Mouse (Mus musculus) cortical plate, adult 2 months (tissue): ENCODE results near the gene Jph4. TPM values are rescaled to one million over a fixed set of nuclear protein-coding genes. Genes with fewer than 3 reads are reported as not detected.

Experiments used
- H3K27ac ChIP-seq: fragments of 200-500 bp; 2 replicates; pipeline ENCODE4 v1.5.1; 2012; ENCODE audit warnings: low read length, control low read depth, inconsistent platforms; ENCODE audit not compliant: insufficient read depth
- H3K4me1 ChIP-seq: fragments of 200-500 bp; 2 replicates; pipeline ENCODE4 v1.6.1; 2011; ENCODE audit warnings: low read length; ENCODE audit not compliant: control insufficient read depth, insufficient read depth
- H3K4me3 ChIP-seq: fragments of 200-500 bp; 2 replicates; pipeline ENCODE4 v1.5.1; 2011; ENCODE audit warnings: mild to moderate bottlenecking, low read length, control low read depth; ENCODE audit not compliant: insufficient read depth
- CTCF ChIP-seq: fragments of 200-500 bp; IDR thresholded peaks from 2 replicates; pipeline ENCODE4 v1.5.1; 2011; ENCODE audit warnings: mild to moderate bottlenecking, control low read depth, low read length; ENCODE audit not compliant: insufficient read depth; ENCODE audit errors: extremely low read depth
- POLR2A ChIP-seq: fragments of 200-500 bp; IDR thresholded peaks from 2 replicates; pipeline ENCODE4 v1.6.1; 2011; ENCODE audit warnings: mild to moderate bottlenecking, low read length, control low read depth; ENCODE audit not compliant: insufficient read depth; ENCODE audit errors: extremely low read depth
- polyA plus RNA-seq: library from polyadenylated mRNA; depleted of rRNA; stranded (reverse); fragments of >200 nt; gene quantifications from 2 replicates; pipeline ENCODE4 v1.2.3, GENCODE M21; 2012

Jph4 gene
- polyA plus RNA-seq, 1 experiment, result 244 TPM

- H3K4me3 ChIP-seq, result no peak overlapping the region
- TF ChIP-seq CTCF, result no peak
- no peak for TF ChIP-seq POLR2A
- H3K27ac ChIP-seq, result peak overlapping the region; percentile 33; the same call in 1 of the 2 replicates
- peaks cover 8% of the 10 kb centered on the region for H3K4me1 ChIP-seq
Observed at GRCm38 (mm10) chr14:55106990-55107389, 9.7 kb downstream of the Jph4 start.

- peak; percentile 91 for TF ChIP-seq POLR2A
- TF ChIP-seq CTCF, result 0 out of 2 replicates have a peak, but pooled peaks have one; percentile 28
- H3K4me3 ChIP-seq, result peak within 1 kb of the TSS; percentile 31
- H3K4me1 ChIP-seq, result peaks cover 5% of the 10 kb centered on the region
- peak within 1 kb of the TSS; percentile 33 for H3K27ac ChIP-seq
Observed at GRCm38 (mm10) chr14:55105836-55106809, 10.6 kb downstream of the Jph4 start, which contains the start of gene Ap1g2. Gene Ap1g2, minus strand, starts transcription at chr14:55106593.

- H3K27ac ChIP-seq, result no peak overlapping the region; the same call in 1 of the 2 replicates
- H3K4me1 ChIP-seq, result peaks cover 5% of the 10 kb centered on the region
- peak; percentile 3; the same call in 1 of the 2 replicates for TF ChIP-seq POLR2A
- no peak for TF ChIP-seq CTCF
- peak overlapping the region; percentile 31; the same call in 1 of the 2 replicates for H3K4me3 ChIP-seq
Observed at GRCm38 (mm10) chr14:55105386-55105785, 11.3 kb downstream of the Jph4 start.

- no peak overlapping the region for H3K27ac ChIP-seq
Observed at GRCm38 (mm10) chr14:55104365-55104764, 12.4 kb downstream of the Jph4 start.

GRCm38 (mm10) chr14:55102253-55102785, 14.4 kb downstream of the Jph4 start:
- H3K4me1 ChIP-seq, result no peaks in the 10 kb centered on the region; the same call in 1 of the 2 replicates

More at GRCm38 (mm10) chr14:55104365-55104764, 12.4 kb downstream of the Jph4 start:
- peaks cover 3% of the 10 kb centered on the region for H3K4me1 ChIP-seq
- no peak overlapping the region for H3K4me3 ChIP-seq
- TF ChIP-seq CTCF, result no peak
- no peak for TF ChIP-seq POLR2A

GRCm38 (mm10) chr14:55101592-55101991, 15.1 kb downstream of the Jph4 start:
- TF ChIP-seq CTCF (peak; percentile 83), POLR2A (no peak)
- Histone ChIP-seq H3K27ac (no peak overlapping the region), H3K4me3 (no peak overlapping the region), H3K4me1 (peaks cover 1% of the 10 kb centered on the region; the same call in 1 of the 2 replicates)

More at GRCm38 (mm10) chr14:55102253-55102785, 14.4 kb downstream of the Jph4 start:
- no peak overlapping the region for H3K27ac ChIP-seq
- no peak for TF ChIP-seq POLR2A
- no peak for TF ChIP-seq CTCF
- H3K4me3 ChIP-seq, result no peak overlapping the region

GRCm38 (mm10) chr14:55098067-55098466, 18.7 kb downstream of the Jph4 start:
- Histone ChIP-seq H3K27ac (no peak overlapping the region), H3K4me3 (no peak overlapping the region), H3K4me1 (peaks cover 6% of the 10 kb centered on the region)
- no peak for TF ChIP-seq POLR2A
- TF ChIP-seq CTCF, result peak; percentile 62

GRCm38 (mm10) chr14:55097646-55098045, 19.1 kb downstream of the Jph4 start:
- TF ChIP-seq CTCF (no peak), POLR2A (no peak)
- H3K27ac ChIP-seq, result no peak overlapping the region
- H3K4me3 ChIP-seq, result no peak overlapping the region
- H3K4me1 ChIP-seq, result peaks cover 6% of the 10 kb centered on the region

GRCm38 (mm10) chr14:55096573-55097087, 20.1 kb downstream of the Jph4 start:
- TF ChIP-seq POLR2A (no peak), CTCF (no peak)
- no peak overlapping the region for H3K4me3 ChIP-seq

More at GRCm38 (mm10) chr14:55096573-55097087, 20.1 kb downstream of the Jph4 start:
- peaks cover 6% of the 10 kb centered on the region for H3K4me1 ChIP-seq
- no peak overlapping the region for H3K27ac ChIP-seq
